Mouse (Mus musculus) hindbrain, embryonic 10.5 days (tissue): ENCODE results near the gene Zfp213. TPM values are rescaled to one million over a fixed set of nuclear protein-coding genes. Genes with fewer than 3 reads are reported as not detected.
"Not testable (repeated sequence)": the region's sequence is repeated elsewhere in the genome, so short reads cannot be mapped to it uniquely, and the experiment has no call there.

ENCODE experiments used
- DNase-seq: peaks from one replicate; pipeline ENCODE4 v3.0.0-alpha.2; 2017; ENCODE audit warnings: low spot score
- H3K27ac ChIP-seq: fragments of 300-500 bp; sonication (generic); 2 replicates; pipeline ENCODE4 v1.5.1; 2016; ENCODE audit warnings: mild to moderate bottlenecking, moderate library complexity
- H3K27me3 ChIP-seq: fragments of 300-500 bp; sonication (generic); 2 replicates; pipeline ENCODE4 v1.6.1; 2016; ENCODE audit warnings: mild to moderate bottlenecking; ENCODE audit not compliant: poor library complexity, insufficient read depth, severe bottlenecking
- H3K36me3 ChIP-seq: fragments of 300-500 bp; sonication (generic); 2 replicates; pipeline ENCODE4 v1.6.1; 2016; ENCODE audit warnings: mild to moderate bottlenecking, moderate library complexity
- H3K4me1 ChIP-seq: fragments of 300-500 bp; sonication (generic); replicated peaks from 2 replicates; pipeline ENCODE4 v1.6.1; 2016; ENCODE audit warnings: mild to moderate bottlenecking
- H3K4me3 ChIP-seq: fragments of 300-500 bp; sonication (generic); 2 replicates; pipeline ENCODE4 v1.5.1; 2016; ENCODE audit warnings: mild to moderate bottlenecking, moderate library complexity
- H3K9me3 ChIP-seq: fragments of 300-500 bp; sonication (generic); 2 replicates; pipeline ENCODE4 v1.6.1; 2016; ENCODE audit warnings: mild to moderate bottlenecking, moderate library complexity
- WGBS: fragments of 180-500 bp; shearing (Covaris S2); methylation state at CpG from one replicate; pipeline ENCODE4 v1.1.7; 2016; 5-methylcytosine and 5-hydroxymethylcytosine counted together
- polyA plus RNA-seq: library from polyadenylated mRNA; unstranded; fragments of >200 nt; fragmentation: Nextera tagmentation; extraction: Ambion mirVana; gene quantifications from 2 replicates; pipeline ENCODE4 v1.2.1, GENCODE M21; 2016

Gene Zfp213
- polyA plus RNA-seq, 1 experiment from 2014 or later: 25.3 TPM

DNA sequence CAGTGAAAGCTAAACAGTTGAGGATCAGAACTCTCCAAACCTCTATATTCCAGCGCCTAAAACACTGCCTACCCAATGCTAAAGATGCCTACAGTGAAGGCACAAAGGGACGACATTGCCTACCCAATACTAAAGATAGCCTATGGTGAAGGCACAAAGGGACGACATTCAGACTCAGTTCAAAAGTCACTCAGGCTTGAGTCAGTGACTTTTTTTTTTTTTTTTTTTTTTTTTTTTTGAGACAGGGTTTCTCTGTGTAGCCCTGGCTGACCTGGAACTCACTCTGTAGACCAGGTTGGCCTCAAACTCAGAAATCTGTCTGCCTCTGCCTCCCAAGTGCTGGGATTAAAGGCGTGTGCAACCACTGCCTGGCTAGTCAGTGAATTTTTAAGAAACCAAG is 31.1 kb upstream of the Zfp213 start:
- peaks cover 25% of the 10 kb centered on the region for H3K4me1 ChIP-seq
- 70% methylated on average over 4 of the region's 4 CpGs for WGBS
- not testable (repeated sequence) for H3K4me3 ChIP-seq, H3K27me3 ChIP-seq, H3K9me3 ChIP-seq, H3K36me3 ChIP-seq, H3K27ac ChIP-seq, DNase-seq

- Histone ChIP-seq H3K4me3 (peak overlapping the region; percentile 57), H3K4me1 (peaks cover 6% of the 10 kb centered on the region; the same call in 1 of the 2 replicates), H3K9me3 (no peaks in the 10 kb centered on the region), H3K27ac (peak overlapping the region; percentile 87), H3K27me3 (no peaks in the 10 kb centered on the region), H3K36me3 (no peaks in the 10 kb centered on the region)
- 15% methylated on average over 13 of the region's 13 CpGs for WGBS
- DNase-seq: no peak
Measured at GRCm38 (mm10) chr17:23592926-23593300, 28.9 kb upstream of the Zfp213 start.

DNA sequence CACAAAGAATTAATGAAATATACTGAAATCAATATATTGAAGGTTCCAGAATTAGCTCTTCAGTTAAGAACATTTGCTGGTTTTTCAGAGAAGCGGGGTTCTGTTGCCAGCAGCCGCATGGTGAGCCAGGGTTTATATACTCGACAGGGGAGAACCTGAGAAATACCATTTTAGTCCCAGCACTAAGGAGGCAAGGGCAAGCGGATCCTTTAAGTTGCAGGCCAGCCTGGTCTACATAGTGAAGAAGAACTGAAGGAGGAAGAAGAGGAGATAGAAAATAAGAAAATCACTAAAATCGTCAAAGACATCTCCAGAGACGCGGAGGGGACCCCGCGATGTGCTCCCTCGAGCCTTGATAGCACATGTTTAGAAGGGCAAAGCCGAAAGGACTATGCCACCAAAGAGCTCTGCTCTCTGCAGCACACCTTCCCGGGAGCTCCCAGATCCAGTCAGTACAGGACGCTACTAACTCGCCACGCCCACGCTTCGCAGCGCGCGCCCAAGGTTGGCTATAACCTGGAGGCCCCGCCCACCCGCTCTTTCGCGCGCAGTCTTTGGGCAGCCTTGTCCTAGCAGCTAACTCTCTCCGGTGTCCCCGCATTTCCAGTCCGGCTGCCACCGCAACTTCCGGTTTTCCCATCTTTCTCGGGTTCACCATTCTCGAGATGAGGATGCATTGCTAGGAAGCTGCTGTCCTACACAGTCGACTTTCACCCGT is 28.3 kb upstream of the Zfp213 start:
- WGBS: 8% methylated on average over 34 of the region's 34 CpGs
- DNase-seq: peak; percentile 96
- peak overlapping the region; percentile 87 for H3K27ac ChIP-seq
- H3K27me3 ChIP-seq: no peaks in the 10 kb centered on the region
- H3K36me3 ChIP-seq: no peaks in the 10 kb centered on the region
- H3K9me3 ChIP-seq: no peaks in the 10 kb centered on the region
- H3K4me3 ChIP-seq: peak overlapping the region; percentile 57
- H3K4me1 ChIP-seq: peaks cover 6% of the 10 kb centered on the region; the same call in 1 of the 2 replicates

- DNase-seq: no peak
- H3K27ac ChIP-seq: no peak overlapping the region
- no peaks in the 10 kb centered on the region for H3K9me3 ChIP-seq
- H3K27me3 ChIP-seq: no peaks in the 10 kb centered on the region
- peaks cover 36% of the 10 kb centered on the region for H3K4me1 ChIP-seq
- WGBS: 55% methylated on average over 2 of the region's 2 CpGs
- H3K4me3 ChIP-seq: no peak overlapping the region
- H3K36me3 ChIP-seq: peaks cover 15% of the 10 kb centered on the region
Measured at GRCm38 (mm10) chr17:23587253-23587652, 23.2 kb upstream of the Zfp213 start.

GRCm38 (mm10) chr17:23585721-23586491 is 21.9 kb upstream of the Zfp213 start:
- H3K36me3 ChIP-seq: peaks cover 27% of the 10 kb centered on the region
- H3K4me1 ChIP-seq: peaks cover 34% of the 10 kb centered on the region
- WGBS: under 1% methylated on average over 22 of the region's 22 CpGs
- H3K27ac ChIP-seq: peak overlapping the region; percentile 89
- no peaks in the 10 kb centered on the region for H3K9me3 ChIP-seq
- peak; percentile 73 for DNase-seq
- H3K4me3 ChIP-seq: peak overlapping the region; percentile 80
- no peaks in the 10 kb centered on the region for H3K27me3 ChIP-seq

- WGBS: 81% methylated on average over 8 of the region's 8 CpGs
- peaks cover 34% of the 10 kb centered on the region for H3K4me1 ChIP-seq
- DNase-seq: no peak
- H3K36me3 ChIP-seq: peaks cover 38% of the 10 kb centered on the region
- no peaks in the 10 kb centered on the region for H3K9me3 ChIP-seq
- H3K27me3 ChIP-seq: no peaks in the 10 kb centered on the region
- no peak overlapping the region for H3K27ac ChIP-seq
- peak overlapping the region; percentile 80 for H3K4me3 ChIP-seq
Measured at GRCm38 (mm10) chr17:23584786-23585185, 20.7 kb upstream of the Zfp213 start.

DNA sequence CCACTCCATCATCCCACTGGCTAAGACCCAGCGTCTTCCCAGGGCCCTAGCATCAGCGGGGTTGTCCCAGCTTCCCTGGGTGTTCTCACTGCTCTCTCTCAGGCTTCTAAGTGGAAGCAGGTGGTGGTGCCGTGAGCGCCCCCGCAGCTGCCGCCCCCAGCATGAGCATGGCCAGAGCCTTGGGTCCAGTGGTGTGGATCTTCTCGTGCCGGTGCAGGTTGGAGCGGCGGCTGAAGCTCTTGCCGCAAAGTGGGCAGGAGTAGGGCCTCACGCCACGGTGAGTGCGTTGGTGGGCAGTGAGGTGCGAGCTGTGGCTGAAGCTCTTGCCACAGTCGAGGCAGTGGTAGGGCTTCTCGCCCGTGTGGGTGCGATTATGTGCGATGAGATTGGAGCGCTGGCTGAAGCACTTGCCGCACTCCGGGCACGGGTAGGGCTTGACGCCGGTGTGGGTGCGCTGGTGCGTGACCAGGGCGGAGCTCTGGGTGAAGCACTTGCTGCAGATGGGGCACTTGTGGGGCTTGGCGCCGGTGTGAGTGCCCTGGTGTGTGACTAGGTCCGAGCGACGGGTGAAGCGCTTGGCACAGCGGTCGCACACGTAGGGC is 12.0 kb upstream of the Zfp213 start:
- Histone ChIP-seq H3K9me3 (peaks cover 13% of the 10 kb centered on the region; the same call in 1 of the 2 replicates), H3K27me3 (no peaks in the 10 kb centered on the region), H3K4me3 (no peak overlapping the region), H3K4me1 (no peaks in the 10 kb centered on the region; the same call in 1 of the 2 replicates), H3K27ac (no peak overlapping the region), H3K36me3 (peaks cover 87% of the 10 kb centered on the region)
- WGBS: 96% methylated on average over 38 of the region's 38 CpGs
- no peak for DNase-seq

GRCm38 (mm10) chr17:23574130-23574529 is 10.1 kb upstream of the Zfp213 start:
- Histone ChIP-seq H3K36me3 (peaks cover 68% of the 10 kb centered on the region), H3K27me3 (no peaks in the 10 kb centered on the region), H3K9me3 (peaks cover 13% of the 10 kb centered on the region; the same call in 1 of the 2 replicates), H3K4me3 (no peak overlapping the region), H3K27ac (no peak overlapping the region), H3K4me1 (no peaks in the 10 kb centered on the region; the same call in 1 of the 2 replicates)
- WGBS: 93% methylated on average over 8 of the region's 8 CpGs
- no peak for DNase-seq

GRCm38 (mm10) chr17:23572059-23572458 is 8.0 kb upstream of the Zfp213 start:
- Histone ChIP-seq H3K36me3 (peaks cover 48% of the 10 kb centered on the region), H3K9me3 (peaks cover 13% of the 10 kb centered on the region; the same call in 1 of the 2 replicates)
- 79% methylated on average over 6 of the region's 6 CpGs for WGBS

DNA sequence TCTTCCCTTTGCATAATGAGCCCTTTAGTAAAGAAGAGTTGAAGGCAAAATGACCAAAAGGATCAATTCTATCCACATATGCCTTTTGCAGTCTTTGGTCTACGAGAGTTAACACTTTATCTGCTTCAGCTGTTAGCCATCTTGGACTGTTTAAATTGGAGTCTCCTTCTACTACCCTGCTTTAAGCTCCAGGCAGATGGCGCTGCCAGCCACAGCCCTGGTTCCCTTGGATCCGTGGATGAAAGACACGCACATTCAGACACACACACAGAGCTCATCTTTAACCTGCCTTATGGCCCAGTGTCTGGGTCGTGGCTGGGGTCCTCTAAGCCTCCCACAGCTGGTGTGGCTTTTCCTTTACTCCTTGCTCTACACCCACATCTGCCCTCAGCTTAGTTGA is 7.0 kb upstream of the Zfp213 start:
- no peaks in the 10 kb centered on the region for H3K27me3 ChIP-seq
- H3K9me3 ChIP-seq: peaks cover 9% of the 10 kb centered on the region; the same call in 1 of the 2 replicates
- H3K36me3 ChIP-seq: peaks cover 38% of the 10 kb centered on the region
- 35% methylated on average over 5 of the region's 5 CpGs for WGBS
- H3K27ac ChIP-seq: no peak overlapping the region
- DNase-seq: no peak
- no peaks in the 10 kb centered on the region; the same call in 1 of the 2 replicates for H3K4me1 ChIP-seq
- H3K4me3 ChIP-seq: no peak overlapping the region

More at GRCm38 (mm10) chr17:23572059-23572458, 8.0 kb upstream of the Zfp213 start:
- Histone ChIP-seq H3K27me3 (no peaks in the 10 kb centered on the region), H3K4me3 (no peak overlapping the region), H3K27ac (no peak overlapping the region), H3K4me1 (no peaks in the 10 kb centered on the region; the same call in 1 of the 2 replicates)
- DNase-seq: no peak

DNA sequence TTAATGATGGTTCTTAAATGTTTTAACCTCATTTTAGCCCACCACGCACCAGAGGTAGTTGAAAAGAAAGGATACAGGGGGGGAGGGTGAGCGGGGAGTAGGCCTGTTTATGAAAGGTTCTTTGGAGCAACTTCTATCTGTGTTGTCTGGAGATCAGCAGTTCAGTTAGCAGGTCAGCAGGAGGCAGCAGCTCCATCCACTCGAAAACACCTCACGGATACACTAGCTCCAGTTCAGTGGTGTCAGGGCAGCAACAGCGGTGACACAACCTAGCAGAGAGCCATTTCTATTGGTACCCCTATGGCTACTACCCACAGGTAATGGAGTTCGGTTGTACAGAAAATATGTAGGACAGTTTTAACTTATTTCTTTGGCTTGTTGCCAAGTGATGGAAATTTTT is 6.0 kb upstream of the Zfp213 start:
- H3K9me3 ChIP-seq: 0 out of 2 replicates have a peak, but pooled peaks cover 3% of the 10 kb centered on the region
- H3K4me3 ChIP-seq: no peak overlapping the region
- no peak overlapping the region for H3K27ac ChIP-seq
- H3K36me3 ChIP-seq: peaks cover 28% of the 10 kb centered on the region
- 45% methylated on average over 6 of the region's 6 CpGs for WGBS
- peaks cover 3% of the 10 kb centered on the region for H3K4me1 ChIP-seq
- H3K27me3 ChIP-seq: no peaks in the 10 kb centered on the region
- no peak for DNase-seq

GRCm38 (mm10) chr17:23568370-23568769 is 4.3 kb upstream of the Zfp213 start:
- no peak for DNase-seq
- Histone ChIP-seq H3K4me1 (peaks cover 9% of the 10 kb centered on the region), H3K4me3 (no peak overlapping the region), H3K27ac (no peak overlapping the region), H3K36me3 (peaks cover 12% of the 10 kb centered on the region), H3K9me3 (no peaks in the 10 kb centered on the region), H3K27me3 (no peaks in the 10 kb centered on the region)
- WGBS: 26% methylated on average over 5 of the region's 5 CpGs
